Mouse (Mus musculus) midbrain, embryonic 15.5 days (tissue): ENCODE data around the gene Mmp14. TPM values are rescaled to one million over a fixed set of nuclear protein-coding genes. Genes with fewer than 3 reads are reported as not detected.

Experiments
- ATAC-seq: fragments of 200-750 bp; cut with Nextera tagmentation; replicated peaks from 2 replicates; pipeline ENCODE4 v1.8.0; 2017; ENCODE audit warnings: moderate TSS enrichment
- H3K27ac ChIP-seq: fragments of 300-500 bp; sonication (generic); 2 replicates; pipeline ENCODE4 v1.5.1; 2015; ENCODE audit warnings: mild to moderate bottlenecking, inconsistent platforms
- H3K27me3 ChIP-seq: fragments of 300-500 bp; sonication (generic); replicated peaks from 2 replicates; pipeline ENCODE4 v1.6.1; 2015; ENCODE audit warnings: inconsistent platforms
- H3K36me3 ChIP-seq: fragments of 300-500 bp; sonication (generic); replicated peaks from 2 replicates; pipeline ENCODE4 v1.6.1; 2015; ENCODE audit warnings: inconsistent platforms
- H3K4me1 ChIP-seq: fragments of 300-500 bp; sonication (generic); 2 replicates; pipeline ENCODE4 v1.6.1; 2015; ENCODE audit warnings: inconsistent platforms
- H3K4me2 ChIP-seq: fragments of 300-500 bp; sonication (generic); 2 replicates; pipeline ENCODE4 v1.6.1; 2015; ENCODE audit warnings: inconsistent platforms, mild to moderate bottlenecking, moderate library complexity
- H3K4me3 ChIP-seq: fragments of 300-500 bp; sonication (generic); 2 replicates; pipeline ENCODE4 v1.5.1; 2015; ENCODE audit warnings: mild to moderate bottlenecking, inconsistent platforms
- H3K9ac ChIP-seq: fragments of 300-500 bp; sonication (generic); 2 replicates; pipeline ENCODE4 v1.6.1; 2015; ENCODE audit warnings: mild to moderate bottlenecking, inconsistent platforms
- H3K9me3 ChIP-seq: fragments of 300-500 bp; sonication (generic); 2 replicates; pipeline ENCODE4 v1.6.1; 2016; ENCODE audit warnings: inconsistent platforms
- WGBS: fragments of 180-500 bp; shearing (Covaris S2); methylation state at CpG from one replicate; pipeline ENCODE4 v1.1.7; 2015; ENCODE audit warnings: mixed read lengths; 5-methylcytosine and 5-hydroxymethylcytosine counted together
- polyA plus RNA-seq: library from polyadenylated mRNA; unstranded; fragments of >200 nt; fragmentation: Nextera tagmentation; extraction: Ambion mirVana; gene quantifications from 2 replicates; pipeline ENCODE4 v1.2.1, GENCODE M21; 2015

Gene Mmp14
- polyA plus RNA-seq, 1 experiment from 2014 or later = 45.4 TPM

GRCm38 (mm10) chr14:54471467-54471866 is 40.1 kb downstream of the Mmp14 start:
- ATAC-seq = no peak
- Histone ChIP-seq H3K9ac (no peak overlapping the region), H3K4me1 (peaks cover 11% of the 10 kb centered on the region), H3K27ac (no peak overlapping the region), H3K36me3 (peaks cover 20% of the 10 kb centered on the region; the same call in 1 of the 2 replicates), H3K4me2 (no peak overlapping the region), H3K9me3 (no peaks in the 10 kb centered on the region), H3K4me3 (no peak overlapping the region), H3K27me3 (no peaks in the 10 kb centered on the region)
- WGBS = 82% methylated on average over 2 of the region's 2 CpGs

- no peak overlapping the region for H3K27ac ChIP-seq
- H3K4me3 ChIP-seq = no peak overlapping the region
- no peak overlapping the region for H3K4me2 ChIP-seq
- H3K27me3 ChIP-seq = no peaks in the 10 kb centered on the region
- no peak overlapping the region for H3K9ac ChIP-seq
- H3K36me3 ChIP-seq = peaks cover 20% of the 10 kb centered on the region; the same call in 1 of the 2 replicates
- peaks cover 23% of the 10 kb centered on the region for H3K4me1 ChIP-seq
- 58% methylated on average over 5 of the region's 5 CpGs for WGBS
- H3K9me3 ChIP-seq = no peaks in the 10 kb centered on the region
- no peak for ATAC-seq
Measured at GRCm38 (mm10) chr14:54472671-54473070, 41.3 kb downstream of the Mmp14 start.

- Histone ChIP-seq H3K36me3 (peaks cover 6% of the 10 kb centered on the region; the same call in 1 of the 2 replicates), H3K4me1 (peaks cover 32% of the 10 kb centered on the region), H3K27me3 (peaks cover 12% of the 10 kb centered on the region), H3K9me3 (no peaks in the 10 kb centered on the region), H3K27ac (no peak overlapping the region), H3K4me3 (no peak overlapping the region), H3K4me2 (no peak overlapping the region), H3K9ac (no peak overlapping the region)
- 82% methylated on average over 5 of the region's 5 CpGs for WGBS
- ATAC-seq = no peak
Measured at GRCm38 (mm10) chr14:54474744-54475143, 43.3 kb downstream of the Mmp14 start.

- Histone ChIP-seq H3K36me3 (no peaks in the 10 kb centered on the region), H3K4me3 (peak within 1 kb of the TSS; percentile 70), H3K4me1 (peaks cover 32% of the 10 kb centered on the region), H3K9ac (peak within 1 kb of the TSS; percentile 84), H3K27ac (peak within 1 kb of the TSS; percentile 80), H3K9me3 (no peaks in the 10 kb centered on the region), H3K4me2 (peak within 1 kb of the TSS; percentile 81), H3K27me3 (peaks cover 12% of the 10 kb centered on the region)
- peak; percentile 89 for ATAC-seq
- under 1% methylated on average over 23 of the region's 23 CpGs for WGBS
Measured at GRCm38 (mm10) chr14:54475941-54476844, 44.8 kb downstream of the Mmp14 start, which contains the start of gene Rem2. Rem2 (plus strand) TSS chr14:54476100.

- H3K9me3 ChIP-seq = no peaks in the 10 kb centered on the region
- H3K27me3 ChIP-seq = peaks cover 12% of the 10 kb centered on the region
- peak overlapping the region; percentile 80 for H3K27ac ChIP-seq
- H3K4me2 ChIP-seq = peak overlapping the region; percentile 81
- WGBS = 65% methylated on average over 15 of the region's 15 CpGs
- peak overlapping the region; percentile 84 for H3K9ac ChIP-seq
- peak overlapping the region; percentile 70 for H3K4me3 ChIP-seq
- no peak; the same call in 1 of the 2 replicates for ATAC-seq
- H3K36me3 ChIP-seq = no peaks in the 10 kb centered on the region
- peaks cover 32% of the 10 kb centered on the region for H3K4me1 ChIP-seq
Measured at GRCm38 (mm10) chr14:54477172-54477909, 45.9 kb downstream of the Mmp14 start.

- Histone ChIP-seq H3K27ac (no peak overlapping the region), H3K4me3 (peak overlapping the region; percentile 27), H3K9me3 (no peaks in the 10 kb centered on the region), H3K27me3 (peaks cover 12% of the 10 kb centered on the region), H3K4me2 (peak overlapping the region; percentile 46), H3K9ac (peak overlapping the region; percentile 36; the same call in 1 of the 2 replicates), H3K36me3 (no peaks in the 10 kb centered on the region), H3K4me1 (peaks cover 29% of the 10 kb centered on the region)
- 5% methylated on average over 40 of the region's 40 CpGs for WGBS
- ATAC-seq = no peak
Measured at GRCm38 (mm10) chr14:54479451-54479920, 48.1 kb downstream of the Mmp14 start.

GRCm38 (mm10) chr14:54480673-54481072 is 49.3 kb downstream of the Mmp14 start:
- Histone ChIP-seq H3K36me3 (no peaks in the 10 kb centered on the region), H3K27me3 (peaks cover 12% of the 10 kb centered on the region), H3K9ac (no peak overlapping the region), H3K9me3 (no peaks in the 10 kb centered on the region), H3K4me3 (no peak overlapping the region), H3K4me2 (no peak overlapping the region), H3K4me1 (peaks cover 25% of the 10 kb centered on the region), H3K27ac (no peak overlapping the region)
- WGBS = 63% methylated on average over 6 of the region's 6 CpGs
- no peak for ATAC-seq

- no peak overlapping the region for H3K4me2 ChIP-seq
- peaks cover 22% of the 10 kb centered on the region for H3K4me1 ChIP-seq
- 87% methylated on average over 8 of the region's 8 CpGs for WGBS
- H3K4me3 ChIP-seq = no peak overlapping the region
- H3K36me3 ChIP-seq = no peaks in the 10 kb centered on the region
- peaks cover 12% of the 10 kb centered on the region for H3K27me3 ChIP-seq
- no peak overlapping the region for H3K9ac ChIP-seq
- no peaks in the 10 kb centered on the region for H3K9me3 ChIP-seq
- H3K27ac ChIP-seq = no peak overlapping the region
- no peak for ATAC-seq
Measured at GRCm38 (mm10) chr14:54481402-54481801, 50.0 kb downstream of the Mmp14 start.

GRCm38 (mm10) chr14:54482498-54482897 is 51.1 kb downstream of the Mmp14 start:
- 39% methylated on average over 9 of the region's 9 CpGs for WGBS
- Histone ChIP-seq H3K9me3 (no peaks in the 10 kb centered on the region), H3K9ac (no peak overlapping the region), H3K4me1 (peaks cover 14% of the 10 kb centered on the region), H3K27ac (no peak overlapping the region), H3K36me3 (no peaks in the 10 kb centered on the region), H3K27me3 (peaks cover 12% of the 10 kb centered on the region), H3K4me3 (no peak overlapping the region), H3K4me2 (no peak overlapping the region)
- ATAC-seq = no peak

GRCm38 (mm10) chr14:54485899-54486298 is 54.5 kb downstream of the Mmp14 start:
- Histone ChIP-seq H3K9me3 (no peaks in the 10 kb centered on the region), H3K9ac (no peak overlapping the region), H3K4me1 (peaks cover 6% of the 10 kb centered on the region; the same call in 1 of the 2 replicates), H3K36me3 (no peaks in the 10 kb centered on the region), H3K27me3 (no peaks in the 10 kb centered on the region), H3K4me3 (no peak overlapping the region), H3K27ac (no peak overlapping the region), H3K4me2 (no peak overlapping the region)
- WGBS = 91% methylated on average over 7 of the region's 7 CpGs
- no peak for ATAC-seq

- no peak overlapping the region for H3K4me2 ChIP-seq
- H3K36me3 ChIP-seq = no peaks in the 10 kb centered on the region
- no peaks in the 10 kb centered on the region for H3K27me3 ChIP-seq
- no peak overlapping the region for H3K4me3 ChIP-seq
- ATAC-seq = no peak; the same call in 1 of the 2 replicates
- no peak overlapping the region for H3K9ac ChIP-seq
- H3K27ac ChIP-seq = peak overlapping the region; percentile 53
- peaks cover 6% of the 10 kb centered on the region; the same call in 1 of the 2 replicates for H3K4me1 ChIP-seq
- H3K9me3 ChIP-seq = no peaks in the 10 kb centered on the region
- WGBS = 64% methylated on average over 2 of the region's 2 CpGs
Measured at GRCm38 (mm10) chr14:54487732-54488131, 56.3 kb downstream of the Mmp14 start.

- no peak for ATAC-seq
- Histone ChIP-seq H3K4me3 (no peak overlapping the region), H3K36me3 (no peaks in the 10 kb centered on the region), H3K9me3 (no peaks in the 10 kb centered on the region), H3K27me3 (no peaks in the 10 kb centered on the region), H3K9ac (no peak overlapping the region), H3K27ac (peak overlapping the region; percentile 53; the same call in 1 of the 2 replicates), H3K4me2 (no peak overlapping the region), H3K4me1 (peaks cover 6% of the 10 kb centered on the region; the same call in 1 of the 2 replicates)
Measured at GRCm38 (mm10) chr14:54488350-54488749, 56.9 kb downstream of the Mmp14 start.
